Mouse (Mus musculus) urinary bladder, postnatal 25 days (tissue): ENCODE measurements at regions not wholly inside any gene's neighbourhood (a gene's known extent, or its start where the extent isn't known, plus 50 kb on each side); places are given as distances from the start of the nearest gene placed in this dataset.
A peak's percentile ranks its signal among the peaks of the same experiment; 100 is the strongest.
"Not testable (repeated sequence)": the region's sequence is repeated elsewhere in the genome, so short reads cannot be mapped to it uniquely, and the experiment has no call there.

ENCODE experiments used
- DNase-seq: peaks from one replicate; pipeline ENCODE4 v3.0.0; 2022; ENCODE audit warnings: low spot score

DNA sequence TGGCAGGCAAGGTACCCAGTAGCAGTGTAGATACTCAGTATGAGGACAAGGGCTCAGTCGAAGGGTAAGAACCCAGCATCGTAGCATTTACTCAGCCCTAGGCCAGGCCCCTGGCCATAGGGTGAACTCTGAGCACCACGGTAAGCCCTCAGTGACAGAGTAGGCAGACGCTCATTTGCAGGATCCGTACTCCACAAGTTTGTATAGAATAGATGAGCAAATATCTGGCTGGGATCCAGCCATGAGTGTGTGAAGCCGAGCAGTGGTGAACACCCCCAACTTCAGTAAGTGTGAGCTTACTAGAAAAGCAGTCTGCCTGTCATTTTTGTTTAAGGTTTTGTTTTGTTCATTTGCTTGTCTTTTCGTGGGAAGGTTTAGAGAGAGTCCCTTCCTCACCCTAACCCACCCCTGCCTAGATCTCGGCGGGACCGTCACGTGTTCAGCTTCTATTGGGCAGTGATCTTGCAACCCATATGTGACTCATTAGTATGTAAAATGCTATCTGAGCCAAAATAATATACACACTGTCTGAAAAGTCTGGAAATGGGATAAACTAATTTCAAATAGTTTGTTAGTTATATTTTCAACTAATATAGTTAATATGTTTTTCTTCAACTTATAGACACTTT, 76.3 kb downstream of the Gm5447 start:
- no peak for DNase-seq

DNA sequence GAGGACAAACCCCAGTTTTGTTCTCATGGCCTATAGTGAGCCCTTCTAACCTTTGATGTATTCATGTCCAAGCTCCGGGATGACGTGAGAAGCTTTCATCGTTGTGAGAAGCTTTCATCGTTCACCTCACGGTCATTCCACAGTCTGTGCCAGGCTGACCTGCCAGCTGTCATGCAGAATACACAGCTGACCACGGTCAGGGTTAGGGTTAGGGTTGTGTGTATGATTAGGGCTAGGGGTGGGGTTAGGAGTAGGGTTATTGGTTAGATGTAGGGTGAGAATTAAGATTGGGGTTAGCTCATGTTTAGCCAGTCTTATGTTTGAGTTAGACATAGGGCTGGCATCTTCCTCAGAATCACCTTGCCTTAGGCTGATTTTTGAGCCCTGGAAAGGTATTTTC, 77.6 kb downstream of the Gm5447 start:
- DNase-seq, result not testable (repeated sequence)

DNA sequence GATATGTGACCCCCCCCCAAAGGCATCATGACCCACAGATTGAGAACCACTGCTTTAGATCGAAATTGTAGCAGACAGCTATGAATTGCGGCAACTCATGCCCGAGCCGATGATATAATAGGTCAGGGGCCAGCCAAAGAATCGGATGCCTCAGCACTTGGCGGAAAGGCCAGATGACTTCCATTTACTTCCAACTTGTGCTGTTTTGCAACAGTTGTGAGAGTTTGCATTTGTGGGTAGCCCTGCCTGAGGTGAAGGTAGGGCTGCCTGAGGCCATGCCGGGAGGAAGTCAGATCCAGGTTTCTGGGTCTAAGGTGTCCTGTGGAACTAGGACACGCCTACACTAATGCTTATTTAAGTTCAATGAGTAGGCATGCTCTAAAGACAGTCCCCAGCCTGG, 80.4 kb downstream of the Gm5447 start:
- no peak for DNase-seq

DNA sequence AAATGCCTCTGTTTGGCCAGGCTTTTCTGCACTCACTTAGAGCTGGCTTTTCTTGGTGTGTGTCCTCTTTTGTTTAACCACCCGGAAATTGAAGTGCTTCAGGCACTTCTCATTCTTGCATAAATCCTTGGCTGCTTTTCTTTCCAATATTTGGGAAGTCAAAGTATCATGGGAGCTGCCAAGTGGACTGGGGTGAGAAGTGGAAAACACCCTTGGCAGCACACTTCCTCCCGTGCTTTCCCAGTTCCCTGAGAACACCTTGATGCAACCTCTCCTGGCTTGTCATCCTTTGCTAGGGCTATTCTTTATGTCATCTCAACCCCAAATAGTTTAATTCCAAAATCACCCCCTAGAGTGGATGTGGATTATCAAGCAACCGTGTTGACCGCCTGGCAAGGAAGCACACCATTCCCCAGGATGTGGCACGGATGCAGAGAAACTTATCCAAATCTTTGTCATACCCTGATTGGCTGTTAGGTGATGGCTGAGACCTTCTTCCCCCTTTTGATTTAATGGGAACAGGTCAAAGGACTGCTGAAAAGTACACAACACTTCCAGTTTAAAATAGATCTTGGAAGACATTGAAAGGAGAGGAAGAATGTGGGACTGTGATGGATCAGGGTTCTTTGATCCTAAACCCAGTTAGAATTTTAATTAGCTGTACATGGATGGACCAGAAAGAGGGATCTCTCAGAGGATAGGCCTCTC, 81.5 kb downstream of the Gm5447 start:
- DNase-seq, result no peak

DNA sequence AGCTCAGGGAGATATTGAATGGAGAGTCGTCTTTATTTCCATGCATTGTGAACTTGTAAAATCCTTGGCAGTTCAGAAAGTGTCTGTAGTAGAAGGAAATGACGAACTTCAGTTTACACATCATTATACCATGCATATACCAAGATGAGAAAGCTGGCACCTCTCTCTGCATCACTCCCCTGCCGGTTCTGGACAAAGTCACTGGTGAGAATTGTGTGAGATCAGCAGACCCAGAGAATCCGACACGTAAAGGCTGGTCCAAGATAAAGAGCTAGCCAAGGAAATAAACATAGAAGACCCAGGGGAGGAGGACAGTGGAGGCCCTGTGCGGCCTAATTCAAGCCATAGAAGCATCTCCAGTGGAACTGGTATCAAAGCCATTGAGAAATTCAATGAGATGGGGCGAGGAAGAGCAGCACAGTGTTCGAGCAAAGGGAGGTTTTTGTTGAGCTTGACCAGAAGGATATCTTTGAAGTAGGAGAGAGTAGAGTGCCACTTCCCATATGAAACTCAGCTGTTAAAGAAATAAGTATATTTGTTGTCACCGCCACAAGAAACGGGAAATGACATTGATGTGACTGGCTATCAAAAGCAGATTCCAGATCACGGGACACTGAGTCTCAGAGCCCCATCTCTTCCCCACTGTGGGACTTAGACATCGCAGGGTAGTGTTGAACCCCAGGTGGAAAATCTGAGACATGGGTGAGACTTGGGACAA, 82.3 kb downstream of the Gm5447 start:
- no peak for DNase-seq

DNA sequence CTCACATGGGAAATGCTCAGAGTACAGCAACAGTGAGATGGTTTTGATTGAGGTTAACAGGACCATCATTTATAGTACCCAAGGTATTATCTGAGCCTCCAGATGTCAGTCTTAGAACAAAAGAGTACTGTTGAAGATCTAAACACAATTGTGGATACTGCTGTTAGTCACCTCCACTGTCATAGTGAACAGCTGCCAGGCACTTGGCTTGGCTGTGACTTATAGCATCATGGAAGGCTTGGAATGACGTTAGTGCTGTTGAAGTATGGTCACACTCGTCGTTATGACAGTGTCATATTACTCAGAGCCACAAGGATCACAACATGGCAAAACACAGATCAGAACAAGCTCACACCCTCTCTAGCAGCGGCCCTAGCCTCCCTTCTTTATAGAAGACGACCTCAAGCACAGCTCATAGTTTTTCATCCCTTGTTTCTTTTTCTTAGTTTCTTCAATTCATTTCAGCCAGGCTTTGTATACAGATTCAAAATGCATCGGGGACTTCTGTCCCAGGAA, 87.0 kb downstream of the Gm5447 start:
- DNase-seq, result no peak

DNA sequence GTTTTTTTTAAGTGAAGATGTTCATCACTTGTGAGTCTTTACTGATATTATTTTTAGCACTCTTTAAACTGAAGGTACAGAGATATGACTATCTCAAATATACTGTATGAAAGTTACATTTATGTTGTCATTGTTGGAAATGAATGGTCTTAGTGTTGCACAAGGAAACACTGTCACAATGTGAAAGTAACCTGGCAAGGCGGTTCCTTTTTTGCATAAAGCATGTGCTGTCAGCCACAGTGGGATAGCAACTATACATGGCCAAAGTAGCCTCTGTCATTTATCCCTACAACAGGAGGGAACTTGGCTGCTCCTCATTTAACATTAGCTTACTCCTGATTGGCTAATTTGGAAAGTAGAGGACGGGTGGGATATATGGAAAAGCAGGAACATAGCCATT, 94.3 kb downstream of the Gm5447 start:
- DNase-seq, result no peak

DNA sequence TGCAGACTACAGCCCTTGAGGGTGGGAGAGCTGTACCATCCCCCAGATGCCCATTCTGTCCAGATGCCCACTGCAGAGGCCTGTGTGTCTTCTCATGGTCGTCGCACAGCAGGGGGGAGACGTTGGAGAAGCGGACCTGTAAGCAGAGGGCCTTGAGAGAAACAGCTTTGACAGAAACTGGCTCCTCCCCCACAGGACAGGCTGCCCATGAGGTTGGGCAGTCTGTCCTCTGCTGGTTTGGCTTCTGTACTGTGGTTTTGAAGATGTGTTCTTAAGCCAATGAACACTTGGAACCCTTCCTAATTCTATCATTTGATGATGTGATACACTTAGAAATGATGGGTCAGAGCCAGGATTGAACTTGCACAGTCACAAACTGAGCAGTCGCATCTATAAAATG, 102.5 kb downstream of the Gm5447 start:
- no peak for DNase-seq

DNA sequence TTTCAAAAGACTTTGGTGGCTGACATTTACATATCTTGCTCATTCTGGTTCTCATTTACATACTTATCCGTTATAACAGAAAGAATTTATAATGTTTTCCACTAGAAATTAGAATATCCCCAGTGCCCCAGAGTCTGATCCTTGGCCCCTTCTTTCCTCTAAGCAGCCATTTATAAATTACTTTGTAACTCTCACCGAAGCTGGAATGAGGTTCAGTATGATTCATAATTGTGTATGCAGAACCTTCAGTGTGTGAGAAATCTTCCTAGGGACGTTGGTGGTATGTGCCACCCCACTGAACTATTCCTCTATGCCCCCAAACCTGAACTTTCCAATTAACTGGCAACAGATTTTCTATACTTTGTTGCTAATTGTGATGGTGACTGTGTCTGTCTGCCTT, 104.7 kb downstream of the Gm5447 start:
- no peak for DNase-seq

DNA sequence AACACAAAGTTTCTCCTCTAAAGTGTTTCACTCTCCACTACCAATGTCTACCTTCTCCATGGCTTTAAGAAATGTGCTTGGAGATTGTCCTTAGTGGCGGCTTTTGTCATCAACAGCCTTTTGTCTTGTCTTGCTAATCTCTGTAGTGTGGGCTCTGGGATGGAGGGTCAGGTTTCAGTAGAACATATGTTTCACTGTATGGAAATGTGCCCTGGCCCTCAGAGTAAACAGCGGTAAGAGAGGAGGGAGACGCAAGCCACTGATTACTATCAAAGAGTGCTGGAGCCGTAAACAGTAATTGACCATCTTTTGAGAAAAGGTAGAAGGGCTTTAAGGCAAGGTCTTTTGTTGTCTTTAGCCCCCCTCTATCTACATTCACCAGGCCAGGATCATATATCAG, 106.2 kb downstream of the Gm5447 start:
- no peak for DNase-seq

DNA sequence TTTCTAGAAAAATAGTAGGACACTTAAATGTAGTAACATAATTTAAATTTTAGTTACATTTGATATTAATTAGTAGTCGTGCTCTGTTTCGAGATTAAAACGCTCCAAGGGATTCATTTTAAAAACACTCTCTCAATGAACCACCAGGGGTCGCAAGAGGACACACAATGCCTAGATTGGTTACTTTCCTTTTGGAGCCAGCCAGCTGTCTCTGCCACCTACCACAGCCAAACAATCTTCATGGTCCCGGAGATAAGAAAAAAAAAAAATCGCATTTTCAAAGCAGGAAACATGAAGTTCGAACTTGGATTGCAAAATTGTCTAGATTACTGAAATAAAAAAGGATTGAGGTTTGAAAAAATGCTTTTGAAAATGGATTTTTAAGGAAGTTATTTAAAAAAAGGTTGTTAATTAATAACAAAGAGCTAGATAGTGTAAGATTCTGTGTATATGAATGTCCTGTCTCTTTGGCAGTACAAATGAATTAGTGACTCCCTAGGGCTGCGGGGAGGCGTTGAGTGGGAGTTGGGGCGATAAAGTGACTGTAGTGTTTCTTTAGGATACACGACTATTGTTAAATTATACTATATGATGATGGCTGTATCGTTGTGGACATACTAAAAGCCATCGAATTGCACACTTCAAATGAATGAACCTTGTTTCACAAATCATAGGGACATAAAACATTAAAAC, 108.6 kb downstream of the Gm5447 start:
- DNase-seq, result peak; percentile 64

DNA sequence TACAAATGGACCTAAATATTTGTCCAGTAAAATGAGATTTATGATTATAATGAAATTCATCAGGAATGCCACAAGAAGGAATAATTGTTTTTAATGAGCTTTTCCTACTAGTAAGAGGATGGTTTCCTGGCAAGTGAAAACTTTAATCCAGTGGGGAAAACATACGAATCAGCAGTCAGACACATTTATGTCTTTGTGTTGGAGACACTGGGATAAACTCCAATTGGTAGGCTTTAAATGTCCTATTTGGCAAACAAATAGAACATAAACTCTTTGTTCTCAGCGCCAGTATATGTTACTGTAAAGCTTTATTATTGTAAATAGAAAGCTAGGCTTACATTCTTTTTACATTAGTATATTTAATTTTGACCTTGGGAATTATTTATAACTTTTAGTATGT, 127.0 kb downstream of the Gm5447 start:
- DNase-seq, result no peak

DNA sequence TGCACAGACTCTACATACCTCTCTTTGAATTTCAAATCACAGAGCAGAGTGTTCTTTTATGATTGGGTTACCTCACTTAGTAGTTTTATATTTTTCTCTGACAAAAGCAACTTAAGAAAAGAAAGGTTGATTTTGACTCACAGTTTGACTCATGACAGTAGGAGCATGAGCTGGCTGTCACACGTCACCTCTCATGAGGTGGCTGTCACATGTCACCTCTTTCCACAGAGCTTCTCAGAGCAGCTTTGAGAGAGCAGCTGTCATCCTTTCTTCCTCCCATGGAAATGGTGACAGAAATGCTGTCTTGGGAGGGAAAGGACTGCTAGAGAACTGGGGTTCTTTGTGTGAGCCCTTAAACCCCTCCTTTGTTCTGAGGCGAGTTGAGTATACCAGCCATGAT, 133.4 kb downstream of the Gm5447 start:
- no peak for DNase-seq

DNA sequence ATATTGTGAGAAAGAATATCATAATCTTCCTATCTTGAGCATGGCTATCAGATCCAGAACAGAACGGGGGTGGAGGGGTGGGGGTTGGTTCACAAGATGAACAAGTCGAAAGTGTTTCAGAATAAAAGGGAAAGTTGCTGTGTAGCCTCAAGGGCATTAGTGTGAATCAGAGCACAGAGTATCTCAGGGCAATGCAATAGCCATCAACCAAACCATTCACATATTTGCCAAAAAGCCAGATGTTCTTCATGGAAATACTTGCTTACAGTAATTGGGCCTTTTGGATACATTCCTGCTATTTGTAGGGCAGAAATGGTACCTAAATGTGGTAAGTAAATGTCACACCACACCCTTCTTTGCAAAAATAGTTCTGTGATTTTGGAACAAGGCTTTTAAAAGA, 135.2 kb downstream of the Gm5447 start:
- DNase-seq, result no peak

DNA sequence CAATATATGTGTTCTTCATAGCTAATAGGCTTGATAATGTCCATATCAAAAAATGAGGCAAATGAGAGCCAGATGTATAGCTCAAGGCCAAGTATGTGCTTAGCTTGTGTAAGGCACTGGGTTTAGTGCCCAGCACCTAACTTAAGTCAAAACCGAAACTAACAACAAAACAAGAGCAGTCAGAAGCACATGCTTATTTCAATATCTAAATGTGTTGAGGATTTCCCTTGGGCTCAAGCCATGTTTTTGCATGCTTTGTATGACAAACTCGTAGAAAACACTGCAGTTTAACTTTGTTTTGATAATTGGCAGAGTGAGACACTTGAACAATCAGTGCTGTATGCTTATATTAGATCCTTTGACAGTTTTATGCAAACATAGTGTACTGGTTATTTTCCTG, 148.7 kb downstream of the Gm5447 start:
- no peak for DNase-seq

DNA sequence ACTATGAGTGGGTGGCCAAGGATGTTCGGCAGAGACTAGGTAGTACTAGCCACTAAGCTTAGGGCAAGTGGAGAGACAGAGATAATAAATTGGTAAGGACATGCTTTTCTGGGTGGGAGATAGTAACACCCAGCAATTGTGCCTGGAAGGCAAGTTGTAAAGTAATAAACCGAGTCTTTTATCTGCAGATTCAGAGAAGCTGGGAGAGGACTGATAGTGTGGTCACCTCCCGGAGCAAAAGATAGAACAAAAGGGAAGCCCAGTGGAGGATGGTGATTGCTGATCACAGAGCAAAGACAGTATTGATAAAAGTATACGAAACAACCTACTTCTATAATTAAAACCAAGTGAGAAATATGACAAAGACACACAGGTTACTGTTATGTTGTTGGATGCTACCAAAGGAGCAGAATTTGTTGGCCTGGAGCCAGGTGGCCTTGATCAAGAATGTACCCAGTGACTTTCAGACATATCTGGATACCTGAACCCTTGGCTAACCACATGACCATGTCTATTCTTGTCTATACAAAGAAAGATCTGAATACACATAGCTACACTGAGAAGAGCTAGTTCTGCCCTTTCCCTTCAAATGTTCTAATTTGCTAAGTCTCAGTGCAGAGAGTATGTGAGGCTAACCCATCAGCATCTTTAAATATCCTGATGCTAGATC, 150.7 kb downstream of the Gm5447 start:
- DNase-seq, result no peak

DNA sequence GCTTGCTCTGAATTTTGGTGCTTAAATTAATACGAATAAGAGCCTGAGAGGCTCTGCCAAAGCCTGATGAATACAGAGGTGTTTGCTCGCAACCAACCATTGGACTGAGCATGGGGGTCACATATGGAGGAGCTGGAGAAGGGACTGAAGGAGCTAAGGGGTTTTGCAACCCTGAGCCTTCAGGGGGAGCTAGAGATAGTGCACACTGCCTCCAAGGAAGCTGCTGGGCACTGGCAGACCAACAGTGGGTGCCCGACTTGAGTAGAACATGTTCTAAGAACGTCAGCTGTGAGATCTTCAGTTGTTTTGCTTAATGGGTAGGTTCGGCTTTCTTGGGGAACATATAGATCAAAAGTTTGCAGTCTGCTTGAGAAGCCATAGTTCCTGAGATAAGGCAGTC, 158.5 kb downstream of the Gm5447 start:
- DNase-seq, result no peak

DNA sequence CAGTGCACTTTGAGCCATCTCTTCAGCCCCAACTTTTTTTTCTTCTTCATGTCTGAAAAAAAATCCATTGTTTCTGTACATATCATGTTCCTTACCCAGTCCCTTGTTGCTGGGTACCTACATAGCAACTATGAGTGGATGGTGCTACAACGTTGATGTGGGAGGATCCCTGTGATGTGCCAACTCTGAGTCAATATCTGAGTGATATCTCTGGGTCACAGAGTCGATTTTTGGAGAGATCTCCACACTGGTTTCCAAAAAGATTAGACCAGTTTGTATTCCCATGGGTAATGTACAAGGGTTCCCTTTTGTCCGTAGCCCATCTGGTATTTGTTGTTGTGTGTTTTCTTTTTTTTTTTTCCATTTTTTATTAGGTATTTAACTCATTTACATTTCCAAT, 165.7 kb downstream of the Gm5447 start:
- no peak for DNase-seq

DNA sequence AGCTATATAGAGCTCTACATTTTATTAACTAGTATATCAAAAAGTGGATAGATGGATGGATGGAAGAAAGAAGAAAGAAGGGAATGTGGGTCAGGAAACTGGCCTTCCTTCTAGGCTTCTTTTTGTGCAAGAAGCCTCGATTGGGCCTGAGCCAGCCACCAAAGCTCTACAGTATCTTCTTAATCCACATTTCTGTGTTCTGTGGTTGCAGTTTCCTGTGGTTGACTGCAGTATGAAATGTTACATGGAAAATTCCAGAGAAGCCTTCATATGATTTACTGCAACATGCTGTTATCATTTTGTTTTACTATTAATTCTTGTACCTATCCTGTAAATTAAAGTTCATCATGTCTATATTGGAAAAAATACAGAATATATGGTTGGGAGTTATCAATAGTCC, 173.3 kb downstream of the Gm5447 start:
- no peak for DNase-seq

DNA sequence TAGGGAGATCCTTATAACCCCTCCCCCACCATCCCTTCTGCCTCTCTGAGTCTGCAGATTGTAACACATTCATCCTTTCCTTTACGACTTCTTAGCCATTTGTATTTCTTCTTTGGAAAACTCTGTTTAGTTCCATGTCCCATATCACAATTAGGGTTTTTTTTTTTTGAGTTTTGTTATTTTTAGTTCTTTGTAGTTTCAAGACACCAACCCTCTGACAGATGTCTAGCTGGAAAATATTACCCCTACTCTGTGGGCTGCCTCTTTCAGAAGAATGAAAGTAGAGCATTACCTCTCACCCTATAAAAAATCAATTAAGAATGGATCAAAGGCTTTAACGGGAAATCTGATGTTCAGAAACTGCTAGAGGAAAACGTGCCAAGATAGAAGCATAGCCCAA, 180.1 kb downstream of the Gm5447 start:
- no peak for DNase-seq

DNA sequence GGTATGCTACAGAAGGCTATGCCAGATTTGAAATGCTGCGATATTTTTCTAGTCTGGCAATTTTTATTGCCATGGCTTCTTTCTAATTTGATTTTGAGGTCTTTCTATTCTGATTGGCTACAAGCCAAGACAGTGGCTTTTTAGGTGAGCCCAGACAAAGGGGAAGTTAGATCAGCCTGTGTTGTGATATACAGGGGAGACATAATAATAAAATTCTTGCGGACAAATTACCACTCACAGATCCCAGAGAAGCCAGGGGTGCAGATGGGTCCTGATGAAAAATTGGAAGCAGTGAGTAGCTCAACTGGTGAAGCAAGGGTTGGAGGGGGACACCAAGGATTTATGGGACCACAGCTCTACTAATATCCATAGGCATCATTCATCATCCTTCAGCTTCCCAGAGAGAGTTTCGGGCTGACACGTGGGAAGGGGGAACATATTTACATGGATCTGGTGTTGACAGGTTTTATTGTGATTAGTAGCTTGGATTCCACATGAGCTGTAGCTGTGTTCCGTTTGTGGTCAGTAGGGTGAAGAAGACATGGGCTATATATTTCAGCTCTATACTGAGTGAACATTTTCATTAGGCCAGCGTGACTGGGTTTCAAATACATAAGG, 190.0 kb downstream of the Gm5447 start:
- no peak for DNase-seq

DNA sequence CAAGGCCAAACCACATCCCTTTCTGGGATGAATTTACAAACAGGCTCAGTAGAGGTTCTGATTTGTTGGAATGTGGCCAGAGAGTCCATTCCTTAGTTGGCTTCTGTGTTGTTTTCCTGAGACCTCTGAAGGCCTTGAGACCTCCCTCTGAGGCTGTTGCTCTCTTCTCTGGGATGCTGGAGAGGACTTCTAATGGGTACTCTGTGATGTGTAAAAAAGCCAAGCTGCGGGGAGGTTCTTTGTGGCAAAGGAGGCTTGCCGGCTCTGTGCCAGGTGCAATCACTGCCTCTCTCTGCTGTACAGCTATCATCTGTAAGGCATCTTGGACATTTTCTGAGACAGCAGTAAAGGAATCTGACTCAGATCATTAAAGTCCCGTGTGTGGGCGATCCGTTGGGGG, 192.3 kb downstream of the Gm5447 start:
- DNase-seq, result no peak
